Mouse (Mus musculus) testis, adult 2 months (tissue): Measurements from ENCODE around the gene Lilr4b.

Experiments used
- CTCF ChIP-seq: fragments of 200-500 bp; IDR thresholded peaks from 2 replicates; pipeline ENCODE4 v1.5.1; 2012; ENCODE audit warnings: low read depth, mild to moderate bottlenecking, inconsistent platforms, low read length, moderate library complexity; ENCODE audit not compliant: control insufficient read depth, insufficient read depth, insufficient replicate concordance
- POLR2A ChIP-seq: fragments of 200-500 bp; IDR thresholded peaks from 2 replicates; pipeline ENCODE4 v1.6.1; 2012; ENCODE audit warnings: low read depth, mild to moderate bottlenecking, inconsistent platforms, low read length, moderate library complexity; ENCODE audit not compliant: control insufficient read depth

- TF ChIP-seq CTCF (no peak), POLR2A (no peak)
Observed at GRCm38 (mm10) chr10:51435684-51436083, 44.7 kb upstream of the Lilr4b start.
